ENCODE assay signal across 16 mouse cellular contexts in genomic region chr3:124018618-124019017, GRCm38 (mm10).
"Had no signal": no experiment of that assay in that cellular context is flagged by ENCODE, and none has a peak within 500 bp of the region (broad histone marks: within the 10 kb centered on the region; RNA-seq: fewer than 3 reads in every experiment).

No protein-coding gene starts in this region.

- H3K27me3 ChIP-seq: liver, embryonic 13.5 days; midbrain, embryonic 12.5 days; midbrain, embryonic 15.5 days; neural tube, embryonic 12.5 days; neural tube, embryonic 15.5 days had no signal

- H3K4me3 ChIP-seq: left cerebral cortex, adult 2 months; liver, embryonic 13.5 days; midbrain, embryonic 12.5 days; midbrain, embryonic 15.5 days; neural tube, embryonic 12.5 days; neural tube, embryonic 15.5 days had no signal

- H3K27ac ChIP-seq: left cerebral cortex, adult 2 months; liver, embryonic 13.5 days; midbrain, embryonic 12.5 days; midbrain, embryonic 15.5 days; neural tube, embryonic 12.5 days; neural tube, embryonic 15.5 days had no signal

- H3K4me2 ChIP-seq: liver, embryonic 13.5 days; midbrain, embryonic 12.5 days; midbrain, embryonic 15.5 days; neural tube, embryonic 12.5 days; neural tube, embryonic 15.5 days had no signal

- H3K36me3 ChIP-seq: liver, embryonic 13.5 days; midbrain, embryonic 12.5 days; midbrain, embryonic 15.5 days; neural tube, embryonic 12.5 days; neural tube, embryonic 15.5 days had no signal

- DNase-seq: kidney, adult 9 months; kidney, postnatal 14 days; kidney, postnatal 4 days; layer of hippocampus, postnatal 36 days; liver, embryonic 13.5 days; lung, adult 2 months; lung, postnatal 14 days; lung, postnatal 4 days; thymus, adult 2 months; thymus, postnatal 14 days; thymus, postnatal 4 days had no signal

- ATAC-seq: midbrain, embryonic 15.5 days had no signal

- H3K9ac ChIP-seq: liver, embryonic 13.5 days; midbrain, embryonic 12.5 days; midbrain, embryonic 15.5 days; neural tube, embryonic 12.5 days; neural tube, embryonic 15.5 days had no signal

- H3K9me3 ChIP-seq: liver, embryonic 13.5 days; midbrain, embryonic 12.5 days; midbrain, embryonic 15.5 days; neural tube, embryonic 12.5 days; neural tube, embryonic 15.5 days had no signal

- H3K4me1 ChIP-seq: liver, embryonic 13.5 days; midbrain, embryonic 12.5 days; midbrain, embryonic 15.5 days; neural tube, embryonic 12.5 days; neural tube, embryonic 15.5 days had no signal
